Mouse (Mus musculus): ENCODE data around the gene Prtg.

Gene Prtg

GRCm38 (mm10) chr9:72809077-72809476, 2.4 kb downstream of the Prtg start:
- no peak for DNase-seq (ENCODE audit: low read depth)

GRCm38 (mm10) chr9:72810607-72811006, 3.9 kb downstream of the Prtg start:
- no peak for DNase-seq (ENCODE audit: low read depth)

GRCm38 (mm10) chr9:72812091-72812490, 5.4 kb downstream of the Prtg start:
- DNase-seq (ENCODE audit: low read depth) = no peak

- DNase-seq (ENCODE audit: low read depth) = no peak
Observed at GRCm38 (mm10) chr9:72812594-72813570, 6.2 kb downstream of the Prtg start.

- DNase-seq (ENCODE audit: low read depth) = no peak
Observed at GRCm38 (mm10) chr9:72825511-72825910, 18.8 kb downstream of the Prtg start.

DNA sequence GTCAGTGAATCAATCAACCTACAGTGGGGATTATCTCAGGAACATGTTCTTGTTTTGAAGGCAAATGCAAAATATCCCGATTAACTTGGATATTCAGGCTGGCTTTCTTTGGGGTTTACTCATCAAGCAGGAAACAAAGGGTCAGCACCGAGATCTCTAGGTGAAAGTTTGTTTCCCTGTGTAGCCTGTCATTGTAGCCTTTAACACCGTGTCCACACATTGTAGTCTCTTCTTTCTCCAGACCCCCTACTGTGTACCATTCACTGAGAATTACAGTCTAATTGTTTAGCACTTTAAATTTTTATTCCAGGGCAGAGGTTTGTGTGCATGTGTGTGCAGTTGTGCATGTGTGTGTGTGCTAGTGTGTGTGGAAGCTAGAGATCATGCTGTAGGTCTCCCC, 19.3 kb downstream of the Prtg start:
- no peak for DNase-seq (ENCODE audit: low read depth)

DNA sequence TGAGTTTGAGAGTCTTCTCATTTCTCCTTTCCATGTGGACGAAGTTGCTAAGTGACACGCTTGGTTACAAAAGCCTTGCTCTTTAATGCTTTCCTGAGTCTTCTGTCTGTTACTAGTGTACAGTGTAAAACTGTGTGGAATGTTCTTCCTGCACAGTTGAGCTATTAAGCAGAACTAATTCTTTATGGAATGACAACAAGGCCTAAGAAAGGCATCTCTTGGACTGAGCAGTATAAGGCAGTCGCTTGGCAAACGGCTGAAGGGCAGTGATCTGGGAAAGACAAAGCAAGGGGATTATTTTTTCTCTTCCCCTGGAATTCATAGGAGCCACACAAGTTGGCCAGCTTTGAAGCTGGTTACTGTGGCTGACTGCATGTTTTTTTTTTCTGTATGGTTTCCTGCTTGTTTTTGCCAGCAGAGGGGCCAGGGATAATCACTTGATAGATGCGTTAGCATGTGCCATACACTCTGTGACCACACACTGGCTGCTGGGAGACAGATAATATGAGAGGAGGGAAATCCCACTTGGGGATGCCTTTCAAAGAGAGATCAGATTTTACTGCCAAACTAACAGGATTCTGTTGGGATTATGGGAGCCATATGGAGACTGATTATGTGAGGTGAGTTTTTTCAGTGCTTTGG, 22.1 kb downstream of the Prtg start:
- no peak for DNase-seq (ENCODE audit: low read depth)

DNA sequence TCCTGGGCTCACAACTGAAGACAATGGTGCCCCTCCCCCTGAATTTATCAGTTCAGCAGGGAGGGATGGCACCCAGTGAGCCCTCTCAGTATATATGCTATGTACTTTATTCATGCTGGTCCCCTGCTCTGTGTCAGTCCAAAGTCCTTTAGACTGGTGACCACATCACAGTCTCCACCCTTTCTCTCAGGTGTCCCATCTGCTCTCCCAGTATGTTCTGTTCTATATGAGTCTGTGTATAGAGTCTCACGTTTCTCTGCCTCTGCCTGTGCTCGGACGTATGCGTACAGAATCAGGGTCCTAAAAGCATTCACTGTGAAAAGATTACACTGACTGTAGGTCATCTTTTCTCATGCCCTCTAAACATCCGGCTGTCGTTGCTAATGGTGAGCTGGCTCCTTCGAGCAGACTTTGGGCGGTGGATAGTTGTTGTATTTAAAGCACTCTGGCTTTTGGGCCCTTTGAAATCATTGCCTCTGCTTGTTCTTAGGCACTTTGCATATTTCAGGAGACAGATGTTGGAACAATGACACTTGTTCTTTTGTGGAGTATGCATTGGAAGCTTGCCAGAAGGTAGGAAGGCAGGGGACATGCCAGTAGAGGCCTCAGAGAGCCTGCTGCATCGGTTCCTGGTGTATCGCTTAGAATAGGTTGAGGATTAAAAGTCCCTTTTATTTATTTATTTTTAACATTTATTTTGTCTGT, 27.5 kb downstream of the Prtg start:
- no peak for DNase-seq (ENCODE audit: low read depth)

- DNase-seq (ENCODE audit: low read depth) = no peak
Observed at GRCm38 (mm10) chr9:72835007-72835406, 28.3 kb downstream of the Prtg start.

- DNase-seq (ENCODE audit: low read depth) = no peak
Observed at GRCm38 (mm10) chr9:72836708-72837495, 30.2 kb downstream of the Prtg start.

GRCm38 (mm10) chr9:72837598-72838160, 31.0 kb downstream of the Prtg start:
- no peak for DNase-seq (ENCODE audit: low read depth)

GRCm38 (mm10) chr9:72838256-72838655, 31.6 kb downstream of the Prtg start:
- no peak for DNase-seq (ENCODE audit: low read depth)

DNA sequence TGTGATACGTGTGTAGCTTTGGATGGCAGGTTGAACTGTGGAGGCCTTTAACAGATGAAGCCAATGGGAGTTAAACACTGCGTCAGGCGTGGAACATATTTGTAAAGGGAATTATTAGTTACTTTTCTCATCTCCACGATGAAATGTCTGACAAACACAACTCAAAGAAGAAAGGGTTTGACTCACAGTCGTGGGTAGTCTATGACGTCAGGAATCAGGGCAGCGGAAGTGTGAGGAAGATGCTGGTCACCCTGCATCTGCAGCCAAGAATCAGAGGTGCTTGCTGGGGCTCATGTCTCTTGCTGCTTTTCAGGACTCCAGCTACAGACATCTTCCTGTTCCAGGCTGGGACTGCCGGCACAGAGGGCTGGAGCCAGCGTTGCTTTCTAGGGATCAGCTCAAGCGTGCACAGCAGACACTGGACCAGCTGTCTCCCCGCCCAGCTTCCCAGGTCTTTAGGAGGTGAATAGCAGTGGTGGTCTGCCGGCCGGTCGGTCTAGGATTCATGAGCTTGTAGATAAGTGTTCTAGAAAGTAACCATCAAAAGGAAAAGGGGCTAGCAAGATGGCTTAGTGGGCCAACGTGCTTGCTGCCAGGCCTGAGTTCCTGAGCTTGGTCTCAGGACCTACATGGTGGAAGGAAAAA, 32.8 kb downstream of the Prtg start:
- no peak for DNase-seq (ENCODE audit: low read depth)

GRCm38 (mm10) chr9:72844496-72844895, 37.8 kb downstream of the Prtg start:
- DNase-seq (ENCODE audit: low read depth) = no peak

DNA sequence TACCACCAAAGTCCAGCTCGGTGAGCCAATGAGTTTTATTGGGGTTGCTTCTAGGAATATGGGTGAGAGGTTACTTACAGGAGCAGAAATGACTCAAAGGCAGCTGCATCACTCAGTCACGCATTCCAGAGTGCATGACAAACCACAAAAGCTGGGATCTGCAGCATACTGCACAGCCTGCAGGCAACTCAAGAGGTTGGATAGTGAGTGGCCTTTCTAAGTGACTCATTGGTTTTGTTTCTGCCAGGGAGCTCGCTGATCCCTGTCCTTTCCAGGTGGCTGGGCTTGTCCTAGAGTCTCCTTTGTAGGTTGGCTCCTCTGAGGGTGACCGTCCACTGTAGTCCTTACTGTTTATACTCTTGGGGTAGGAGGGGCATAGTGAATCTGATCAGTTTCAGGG, 39.5 kb downstream of the Prtg start:
- DNase-seq (ENCODE audit: low read depth) = no peak

GRCm38 (mm10) chr9:72851541-72851940, 44.9 kb downstream of the Prtg start:
- no peak for DNase-seq (ENCODE audit: low read depth)

DNA sequence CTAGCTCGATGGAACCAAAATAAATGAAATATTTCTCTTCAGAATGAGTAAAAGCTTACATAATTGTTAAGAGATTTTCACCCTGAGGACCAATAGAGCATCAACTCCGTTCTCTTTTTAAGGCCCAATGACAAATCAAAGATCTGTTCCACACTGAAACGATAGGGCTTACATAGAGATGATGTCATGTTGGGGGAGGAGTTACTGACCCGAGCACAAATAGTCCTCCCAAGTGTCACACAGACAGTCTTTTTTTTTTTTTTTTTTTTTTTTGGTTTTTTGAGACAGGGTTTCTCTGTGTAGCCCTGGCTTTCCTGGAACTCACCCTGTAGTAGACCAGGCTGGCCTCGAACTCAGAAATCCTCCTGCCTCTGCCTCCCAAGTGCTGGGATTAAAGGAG, 45.3 kb downstream of the Prtg start:
- no peak for DNase-seq (ENCODE audit: low read depth)

- DNase-seq (ENCODE audit: low read depth) = no peak
Observed at GRCm38 (mm10) chr9:72853681-72854190, 47.1 kb downstream of the Prtg start.

- DNase-seq (ENCODE audit: low read depth) = no peak
Observed at GRCm38 (mm10) chr9:72856721-72857120, 50.0 kb downstream of the Prtg start.

DNA sequence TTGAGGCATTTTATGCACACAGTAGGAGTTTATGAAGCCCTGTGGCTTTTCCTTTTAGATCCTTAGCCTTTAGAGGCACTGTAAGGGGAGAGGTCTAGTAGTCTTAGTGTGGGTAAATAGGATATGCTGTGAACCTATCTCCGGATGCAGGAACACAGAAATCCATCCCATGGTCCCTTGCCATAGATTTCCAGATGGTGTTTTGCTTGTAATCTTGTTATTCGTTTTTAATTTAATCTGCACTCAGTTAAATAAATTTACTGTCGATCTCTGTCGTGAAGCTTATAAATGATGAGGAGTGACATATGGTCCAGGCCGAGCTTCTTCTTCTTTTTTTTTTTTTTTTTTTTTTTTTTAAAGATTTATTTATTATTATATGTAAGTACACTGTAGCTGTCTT, 54.1 kb downstream of the Prtg start:
- no peak for DNase-seq (ENCODE audit: low read depth)

DNA sequence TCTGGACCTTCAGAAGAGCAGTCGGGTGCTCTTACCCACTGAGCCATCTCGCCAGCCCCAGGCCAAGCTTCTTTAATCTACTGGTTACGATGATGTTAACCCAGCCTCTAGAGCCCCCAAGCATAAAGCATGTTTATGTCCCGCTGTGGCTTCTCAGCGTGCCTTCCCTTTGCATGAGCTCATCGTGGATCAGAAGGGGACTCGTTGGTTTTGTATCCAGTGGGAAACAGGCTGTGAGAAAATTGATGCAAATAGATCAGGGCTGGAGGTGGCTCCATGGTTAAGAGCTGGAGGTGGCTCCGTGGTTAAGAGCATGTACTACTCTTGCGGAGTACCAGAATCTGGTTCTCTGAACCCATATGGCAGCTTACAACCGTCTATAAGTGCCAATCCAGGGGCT, 54.6 kb downstream of the Prtg start:
- DNase-seq (ENCODE audit: low read depth) = no peak

All from induced T-regulatory cell, adult 2 months (primary cell).